Mouse (Mus musculus) heart, adult 2 months (tissue): ENCODE measurements around the gene Colgalt1. TPM values are rescaled to one million over a fixed set of nuclear protein-coding genes. Genes with fewer than 3 reads are reported as not detected.

Experiments
- DNase-seq, 2 experiments: peaks; one replicate each; pipeline ENCODE4 v3.0.0; 2021
- H3K27ac ChIP-seq: fragments of 200-600 bp; 2 replicates; pipeline ENCODE4 v1.8.1; 2022
- H3K27me3 ChIP-seq: fragments of 200-500 bp; 2 replicates; pipeline ENCODE4 v1.6.1; 2012; ENCODE audit warnings: mild to moderate bottlenecking, low read length, inconsistent platforms, mixed read lengths; ENCODE audit not compliant: control insufficient read depth, insufficient read depth
- H3K36me3 ChIP-seq: fragments of 200-500 bp; 2 replicates; pipeline ENCODE4 v1.6.1; 2012; ENCODE audit warnings: low read length, inconsistent platforms; ENCODE audit not compliant: control insufficient read depth, insufficient read depth
- H3K4me1 ChIP-seq: fragments of 200-500 bp; 2 replicates; pipeline ENCODE4 v1.6.1; 2011; ENCODE audit warnings: low read length; ENCODE audit not compliant: control insufficient read depth, insufficient read depth
- H3K4me3 ChIP-seq: fragments of 200-600 bp; 2 replicates; pipeline ENCODE4 v1.8.1; 2022
- H3K79me2 ChIP-seq: fragments of 200-500 bp; replicated peaks from 2 replicates; pipeline ENCODE4 v1.6.1; 2012; ENCODE audit warnings: mild to moderate bottlenecking, inconsistent platforms, low read length, moderate library complexity, mixed read lengths; ENCODE audit not compliant: control insufficient read depth, insufficient read depth
- H3K9ac ChIP-seq: fragments of 200-500 bp; 2 replicates; pipeline ENCODE4 v1.6.1; 2012; ENCODE audit warnings: low read depth, mild to moderate bottlenecking, control low read depth, inconsistent platforms, low read length, mixed read lengths
- CTCF ChIP-seq: fragments of 200-600 bp; IDR thresholded peaks from 2 replicates; pipeline ENCODE4 v1.8.1; 2022; ENCODE audit warnings: antibody characterized with exemption, mild to moderate bottlenecking, moderate library complexity
- EP300 ChIP-seq: fragments of 200-500 bp; IDR thresholded peaks from 2 replicates; pipeline ENCODE4 v1.6.1; 2011; ENCODE audit warnings: low read depth, low read length, control low read depth; ENCODE audit not compliant: insufficient read depth
- POLR2A ChIP-seq: fragments of 200-500 bp; IDR thresholded peaks from 2 replicates; pipeline ENCODE4 v1.6.1; 2011; ENCODE audit warnings: mild to moderate bottlenecking, low read depth, low read length, control low read depth; ENCODE audit not compliant: insufficient read depth
- whole genome bisulfite sequencing: fragments of 180-500 bp; shearing (Covaris S2); methylation state at CpG from one replicate; pipeline ENCODE4 v1.1.7; 2018; 5-methylcytosine and 5-hydroxymethylcytosine counted together
- intact Hi-C: fragments of 180-260 bp; cut with DNase I; formaldehyde crosslinking; loops from one replicate; pipeline ENCODE4 v1.15.1; 2025
- polyA plus RNA-seq: library from polyadenylated mRNA; depleted of rRNA; stranded (reverse); fragments of >200 nt; gene quantifications from 2 replicates; pipeline ENCODE4 v1.2.3, GENCODE M21; 2012
- total RNA-seq, 2 experiments: library from RNA; stranded (reverse); gene quantifications; 2 replicates each; pipeline ENCODE4 v1.2.3; 2021

The Colgalt1 gene
- total and polyA plus RNA-seq, 3 experiments: 39.3 to 55.8 (median 39.6) TPM

DNA sequence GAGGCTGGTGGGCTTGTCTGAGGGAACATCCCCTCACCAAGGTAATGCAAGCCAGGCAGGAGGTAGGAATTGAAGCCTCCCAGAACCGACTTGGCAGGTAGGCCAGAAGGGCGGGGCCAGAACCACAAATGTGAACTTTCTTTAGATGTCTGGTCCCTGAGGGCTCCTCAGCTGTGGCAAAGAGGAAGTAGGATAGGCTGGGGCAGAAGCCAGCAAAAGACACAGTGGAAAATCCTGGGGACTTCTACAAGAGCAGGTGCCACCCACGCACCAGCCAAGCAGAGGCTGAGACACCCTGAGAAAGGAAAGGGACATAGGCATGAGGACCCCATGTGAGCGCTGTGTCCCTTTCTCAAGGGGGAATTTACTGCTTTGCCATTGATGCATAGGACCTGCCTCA is 14.0 kb upstream of the Colgalt1 start:
- H3K79me2 ChIP-seq: no peaks in the 10 kb centered on the region
- TF ChIP-seq CTCF (no peak), EP300 (no peak), POLR2A (no peak)
- no peak overlapping the region for H3K9ac ChIP-seq
- 72% methylated on average over 4 of the region's 4 CpGs for WGBS
- H3K4me3 ChIP-seq: no peak overlapping the region
- H3K27ac ChIP-seq: no peak overlapping the region
- no peaks in the 10 kb centered on the region for H3K27me3 ChIP-seq
- peaks cover 10% of the 10 kb centered on the region for H3K4me1 ChIP-seq
- peak in 1 of 2 experiments; percentile 41 for DNase-seq
- intact Hi-C loops: loop anchor here (1.0 kb wide), 2 partner anchors 35 to 64 kb away; no protein-coding TSS in a partner anchor
- H3K36me3 ChIP-seq: no peaks in the 10 kb centered on the region

- H3K4me1 ChIP-seq: peaks cover 10% of the 10 kb centered on the region
Observed at GRCm38 (mm10) chr8:71597451-71597850, 13.3 kb upstream of the Colgalt1 start, which contains the start of gene Fam129c. Gene Fam129c (plus strand): TSS chr8:71597648.

DNA sequence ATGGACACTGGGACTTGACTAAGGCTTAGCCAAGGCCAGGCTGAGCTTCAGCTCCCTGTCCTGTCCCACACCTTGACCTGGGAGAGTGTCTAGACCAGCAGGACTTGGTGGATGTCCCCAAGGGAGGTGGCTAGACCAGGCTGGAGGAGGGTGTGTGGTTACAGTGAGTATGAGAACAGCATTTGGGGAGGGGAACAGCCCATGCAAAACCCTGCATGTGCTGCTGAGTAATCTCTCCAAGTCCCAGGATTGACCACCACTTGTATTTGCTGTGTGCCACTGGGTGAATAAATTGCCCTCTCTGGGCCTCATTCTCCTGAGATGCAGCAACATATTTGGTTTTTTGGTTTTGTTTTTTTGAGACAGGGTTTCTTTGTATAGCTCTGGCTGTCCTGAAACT is 12.4 kb upstream of the Colgalt1 start:
- intact Hi-C loops: no loop called here
- Histone ChIP-seq H3K27me3 (no peaks in the 10 kb centered on the region), H3K36me3 (no peaks in the 10 kb centered on the region), H3K4me1 (peaks cover 5% of the 10 kb centered on the region; the same call in 1 of the 2 replicates), H3K4me3 (no peak overlapping the region), H3K27ac (no peak overlapping the region), H3K79me2 (no peaks in the 10 kb centered on the region), H3K9ac (no peak overlapping the region)
- no peak for DNase-seq
- TF ChIP-seq CTCF: no peak
- TF ChIP-seq POLR2A: no peak
- no peak for TF ChIP-seq EP300

More at GRCm38 (mm10) chr8:71597451-71597850, 13.3 kb upstream of the Colgalt1 start, which contains the start of gene Fam129c:
- no peak for TF ChIP-seq POLR2A
- TF ChIP-seq CTCF: no peak
- TF ChIP-seq EP300: no peak
- intact Hi-C loops: no loop called here
- H3K27ac ChIP-seq: no peak within 1 kb of the TSS
- no peak for DNase-seq
- no peaks in the 10 kb centered on the region for H3K36me3 ChIP-seq
- no peaks in the 10 kb centered on the region for H3K27me3 ChIP-seq
- no peak within 1 kb of the TSS for H3K4me3 ChIP-seq
- H3K9ac ChIP-seq: no peak within 1 kb of the TSS
- H3K79me2 ChIP-seq: no peaks in the 10 kb centered on the region
- WGBS: 85% methylated on average over 3 of the region's 3 CpGs

DNA sequence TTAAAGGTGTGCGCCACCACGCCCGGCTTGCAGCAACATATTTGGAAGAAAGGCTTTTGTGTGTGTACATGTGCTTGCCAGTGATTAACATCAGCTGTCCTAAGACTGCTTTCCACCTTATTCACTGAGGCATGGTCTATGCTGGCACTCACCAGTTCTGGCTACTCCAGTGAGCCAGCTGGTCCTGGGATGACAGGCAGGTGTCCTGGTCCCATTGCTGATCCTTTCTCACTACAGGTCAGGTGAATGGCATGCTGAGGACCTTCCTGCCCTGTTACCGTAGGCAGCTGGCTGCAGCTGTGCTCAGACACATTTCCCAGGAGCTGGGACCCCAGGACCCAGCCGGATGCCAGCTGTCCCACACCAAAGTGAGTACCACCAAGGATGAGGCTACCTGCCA is 12.0 kb upstream of the Colgalt1 start:
- intact Hi-C loops: no loop called here
- 95% methylated on average over 5 of the region's 5 CpGs for WGBS
- peaks cover 6% of the 10 kb centered on the region for H3K4me1 ChIP-seq

DNA sequence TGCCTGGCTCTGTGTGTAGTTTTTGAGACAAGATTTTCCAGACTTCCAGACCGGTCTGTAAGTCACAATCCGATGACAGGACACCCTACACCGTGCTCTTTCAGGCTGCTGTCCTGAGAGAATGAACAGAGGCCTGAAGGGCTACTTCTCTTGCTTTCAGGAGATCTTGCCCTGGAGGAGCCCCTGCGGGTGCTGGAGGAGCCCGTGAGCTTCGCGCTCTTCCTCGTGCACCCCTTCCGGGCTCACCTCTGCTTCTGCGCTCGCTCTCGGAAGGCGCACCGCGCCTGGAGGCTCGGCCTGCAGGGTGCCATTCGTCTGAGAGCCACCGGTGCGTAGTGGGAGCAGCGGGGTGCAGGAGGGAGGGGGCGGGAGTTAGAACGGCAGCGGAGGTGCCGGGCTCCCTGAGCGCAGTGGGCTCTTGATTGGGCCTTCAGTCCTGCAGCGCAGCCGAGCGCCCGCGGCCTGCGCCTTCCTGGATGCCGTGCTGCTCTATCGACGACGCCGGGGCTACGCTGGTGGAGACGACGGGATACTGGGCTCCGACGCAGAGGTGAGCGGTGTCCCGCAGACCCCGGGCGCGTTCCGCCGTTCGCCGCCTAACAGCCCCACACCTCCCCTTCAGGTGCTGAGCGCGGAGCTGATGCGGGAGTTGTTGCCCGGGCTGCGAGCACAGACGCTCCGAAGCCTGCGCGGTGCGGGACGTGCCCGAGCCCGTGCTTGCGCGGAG is 8.7 kb upstream of the Colgalt1 start:
- intact Hi-C loops: no loop called here
- TF ChIP-seq EP300 (no peak), POLR2A (no peak), CTCF (no peak)

More for the DNA sequence above, 12.0 kb upstream of the Colgalt1 start:
- no peak overlapping the region for H3K4me3 ChIP-seq
- no peak overlapping the region for H3K9ac ChIP-seq
- no peaks in the 10 kb centered on the region for H3K36me3 ChIP-seq
- H3K27ac ChIP-seq: no peak overlapping the region
- H3K79me2 ChIP-seq: no peaks in the 10 kb centered on the region
- no peak for DNase-seq
- TF ChIP-seq EP300 (no peak), CTCF (no peak), POLR2A (no peak)
- H3K27me3 ChIP-seq: no peaks in the 10 kb centered on the region

DNA sequence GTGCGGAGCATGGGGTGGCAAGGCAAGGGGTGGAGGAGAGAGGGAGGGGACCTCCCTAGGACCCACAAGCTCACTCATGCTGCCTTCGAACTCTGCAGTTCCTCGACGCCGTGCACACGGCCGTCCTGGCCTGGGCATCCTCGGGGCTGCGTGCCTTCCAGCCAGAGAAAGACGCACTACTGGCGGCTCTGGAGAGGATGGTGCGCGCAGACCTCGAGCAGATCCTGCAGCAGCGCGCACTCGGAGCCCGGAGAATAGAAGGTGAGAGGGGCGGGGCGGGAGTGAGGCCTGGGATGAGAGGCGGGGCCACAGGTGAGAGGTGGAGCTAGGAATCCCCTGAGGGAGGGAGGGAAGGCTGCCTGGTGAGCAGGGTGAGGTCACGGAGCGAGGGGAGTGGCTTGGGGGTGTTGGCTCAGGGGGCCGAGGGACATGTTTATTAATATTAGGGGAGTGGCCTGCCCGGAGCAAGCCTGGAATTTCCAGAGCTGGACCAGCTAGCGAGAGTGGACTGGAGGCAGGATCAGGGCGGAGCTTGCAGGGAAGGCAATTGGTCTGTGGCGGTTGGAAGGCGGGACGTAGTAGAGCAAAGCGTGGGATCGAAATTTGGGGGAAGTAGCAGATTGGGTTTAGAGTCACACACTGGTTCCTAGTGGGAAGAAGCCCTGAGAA is 8.0 kb upstream of the Colgalt1 start:
- WGBS: 8% methylated on average over 32 of the region's 32 CpGs
- Histone ChIP-seq H3K79me2 (no peaks in the 10 kb centered on the region), H3K27me3 (no peaks in the 10 kb centered on the region), H3K27ac (no peak overlapping the region), H3K36me3 (no peaks in the 10 kb centered on the region), H3K4me1 (peaks cover 3% of the 10 kb centered on the region), H3K4me3 (peak overlapping the region; percentile 36), H3K9ac (peak overlapping the region; percentile 40)
- intact Hi-C loops: no loop called here
- DNase-seq: peak; percentile 76
- no peak for TF ChIP-seq EP300
- no peak for TF ChIP-seq CTCF
- TF ChIP-seq POLR2A: no peak

More for the DNA sequence above, 8.7 kb upstream of the Colgalt1 start:
- Histone ChIP-seq H3K4me3 (peak overlapping the region; percentile 36), H3K27ac (no peak overlapping the region), H3K79me2 (no peaks in the 10 kb centered on the region), H3K4me1 (peaks cover 3% of the 10 kb centered on the region), H3K9ac (peak overlapping the region; percentile 40), H3K36me3 (no peaks in the 10 kb centered on the region), H3K27me3 (no peaks in the 10 kb centered on the region)
- DNase-seq: no peak
- WGBS: 10% methylated on average over 65 of the region's 65 CpGs
